Mouse (Mus musculus) Patski (cell line): ENCODE measurements around the gene Gucy2c. TPM values are rescaled to one million over a fixed set of nuclear protein-coding genes. Genes with fewer than 3 reads are reported as not detected.

Experiments
- ATAC-seq: fragments of 100-300 bp; one replicate; pipeline ENCODE4 v1.8.0; 2021
- CTCF ChIA-PET: fragments of 350-600 bp; sonication (Branson Sonifier 250); formaldehyde crosslinking; loops from one replicate; lab custom pipeline; 2022; ENCODE audit warnings: inconsistent platforms; lab: Charles Lee
- POLR2A ChIA-PET: fragments of 350-600 bp; sonication (Branson Sonifier 250); formaldehyde crosslinking; loops from one replicate; lab custom pipeline; 2022; ENCODE audit warnings: antibody characterized with exemption, inconsistent platforms; lab: Charles Lee
- DNase-seq: peaks from one replicate; pipeline ENCODE4 v3.0.0-alpha.2; 2011; ENCODE audit warnings: low read depth, low spot score
- H3K27me3 ChIP-seq: fragments of 371-371 bp; one replicate; pipeline ENCODE4 v1.5.1; 2021
- CTCF ChIP-seq: fragments of 100-300 bp; IDR thresholded peaks from one replicate; pipeline ENCODE4 v1.5.1; 2021
- in situ Hi-C: fragments of 300-500 bp; cut with MboI; formaldehyde crosslinking; loops from 3 replicates; pipeline ENCODE4 v1.11.1; 2018; ENCODE audit warnings: low pct_unique_long_range_greater_than_20kb, mixed read lengths
- polyA plus RNA-seq: library from polyadenylated mRNA; unstranded; gene quantifications from one replicate; pipeline ENCODE4 v1.2.3, GENCODE M21; 2021

Gucy2c gene
- polyA plus RNA-seq, 1 experiment from 2014 or later: 0.01 TPM

DNA sequence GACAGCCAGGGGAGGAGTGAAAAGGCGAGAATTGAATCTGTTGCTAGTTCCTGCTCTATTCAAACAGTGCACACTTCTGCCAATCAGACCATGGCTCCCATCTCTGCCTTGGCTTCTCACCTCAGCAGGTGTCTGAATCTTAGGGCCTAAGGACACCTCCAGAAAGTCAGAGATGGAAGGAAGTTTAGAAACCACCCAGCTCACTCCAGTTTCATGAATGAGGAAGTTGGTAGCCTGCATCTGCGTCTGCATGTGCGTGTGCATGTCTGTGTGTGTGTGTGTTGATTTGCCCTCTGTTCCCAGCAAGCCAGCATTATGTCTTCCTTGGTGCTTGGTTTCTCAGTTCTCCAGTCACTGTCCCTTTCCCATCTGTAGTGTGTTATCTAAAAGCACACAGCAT, 67.5 kb downstream of the Gucy2c start:
- H3K27me3 ChIP-seq: no peaks in the 10 kb centered on the region
- ChIA-PET POLR2A (no interaction called here), CTCF (interaction anchor here (1.6 kb wide), 1 partner anchor 93 kb away, joined by 4 read pairs; no protein-coding TSS in a partner anchor)
- no peak for ATAC-seq
- no peak for DNase-seq
- TF ChIP-seq CTCF: no peak
- in situ Hi-C loops: no loop called here

DNA sequence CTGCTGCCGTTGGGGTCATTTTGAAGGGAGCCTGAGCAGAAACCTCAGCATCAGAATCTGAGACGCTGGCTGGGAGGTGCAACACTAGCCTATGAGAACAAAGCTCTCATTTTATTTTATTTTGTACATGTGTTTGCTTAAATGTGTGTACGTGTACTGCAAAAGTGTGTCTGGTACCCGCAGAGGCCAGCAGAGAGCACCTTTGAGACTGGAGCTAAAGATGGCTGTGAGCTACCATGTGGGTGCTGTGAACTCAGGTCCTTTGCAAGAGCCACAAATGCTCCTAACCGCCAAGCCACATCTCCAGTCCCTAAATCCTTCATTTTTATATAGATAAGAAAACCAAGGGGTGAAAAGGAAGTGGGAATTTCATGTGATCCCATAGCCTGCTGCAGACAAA, 71.2 kb downstream of the Gucy2c start:
- no peak for TF ChIP-seq CTCF
- no peak for ATAC-seq
- no peaks in the 10 kb centered on the region for H3K27me3 ChIP-seq
- in situ Hi-C loops: no loop called here
- CTCF ChIA-PET: interaction anchor here (1.9 kb wide), 1 partner anchor 12 kb away, joined by 5 read pairs; no protein-coding TSS in a partner anchor
- POLR2A ChIA-PET: no interaction called here
- DNase-seq: no peak

DNA sequence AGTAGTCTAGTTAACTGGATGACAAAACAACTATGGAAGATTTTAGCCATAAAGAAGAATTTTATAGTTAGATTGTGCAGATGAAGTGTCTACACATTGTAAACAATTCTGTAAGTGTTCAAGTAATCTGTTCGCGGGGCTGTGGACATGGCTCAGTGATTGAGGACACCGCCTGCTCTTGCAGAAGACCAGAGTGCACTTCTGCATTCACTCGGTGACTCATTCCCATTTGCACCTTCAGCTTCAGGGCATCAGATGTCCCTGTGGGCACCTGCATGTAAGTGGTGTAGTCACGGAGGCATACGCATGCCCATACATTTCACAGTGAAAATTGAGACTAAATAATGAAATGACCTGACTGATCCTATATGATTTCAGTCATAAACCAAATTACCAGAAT, 73.0 kb downstream of the Gucy2c start:
- DNase-seq (no peak), ATAC-seq (peak; percentile 79)
- TF ChIP-seq CTCF: no peak
- H3K27me3 ChIP-seq: no peaks in the 10 kb centered on the region
- in situ Hi-C loops: no loop called here
- CTCF ChIA-PET: interaction anchor here (0.6 to 1.9 kb wide), 3 partner anchors 13 to 88 kb away, joined by 3 to 5 read pairs (median 4); no protein-coding TSS in a partner anchor
- POLR2A ChIA-PET: no interaction called here

- no peak for TF ChIP-seq CTCF
- CTCF ChIA-PET: interaction anchor here (1.2 kb wide), 1 partner anchor 42 kb away, joined by 3 read pairs; no protein-coding TSS in a partner anchor
- POLR2A ChIA-PET: no interaction called here
- ATAC-seq (no peak), DNase-seq (no peak)
- no peaks in the 10 kb centered on the region for H3K27me3 ChIP-seq
- in situ Hi-C loops: no loop called here
Observed at GRCm38 (mm10) chr6:136701878-136702277, 79.7 kb downstream of the Gucy2c start.

DNA sequence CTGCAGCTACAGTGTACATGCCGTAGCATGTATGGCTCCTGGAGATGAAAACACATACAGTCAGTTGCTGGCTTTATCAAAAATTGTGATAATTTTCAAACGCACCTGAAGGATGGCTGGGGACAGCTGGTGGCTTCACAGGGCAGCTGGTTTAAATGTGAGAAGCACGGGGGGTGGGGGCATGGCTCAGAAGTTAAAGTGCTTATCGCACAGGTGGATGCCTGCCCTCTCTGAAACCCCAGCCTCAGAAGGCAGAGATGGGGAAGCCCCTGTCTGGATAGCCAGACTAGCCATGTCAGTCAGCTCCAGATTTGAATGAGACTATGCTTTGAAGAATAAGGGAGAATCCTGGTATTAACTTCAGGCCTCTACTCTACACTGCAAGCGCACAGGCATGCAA, 80.4 kb downstream of the Gucy2c start:
- DNase-seq (no peak), ATAC-seq (no peak)
- no peak for TF ChIP-seq CTCF
- H3K27me3 ChIP-seq: no peaks in the 10 kb centered on the region
- in situ Hi-C loops: no loop called here
- ChIA-PET POLR2A (no interaction called here), CTCF (no interaction called here)

DNA sequence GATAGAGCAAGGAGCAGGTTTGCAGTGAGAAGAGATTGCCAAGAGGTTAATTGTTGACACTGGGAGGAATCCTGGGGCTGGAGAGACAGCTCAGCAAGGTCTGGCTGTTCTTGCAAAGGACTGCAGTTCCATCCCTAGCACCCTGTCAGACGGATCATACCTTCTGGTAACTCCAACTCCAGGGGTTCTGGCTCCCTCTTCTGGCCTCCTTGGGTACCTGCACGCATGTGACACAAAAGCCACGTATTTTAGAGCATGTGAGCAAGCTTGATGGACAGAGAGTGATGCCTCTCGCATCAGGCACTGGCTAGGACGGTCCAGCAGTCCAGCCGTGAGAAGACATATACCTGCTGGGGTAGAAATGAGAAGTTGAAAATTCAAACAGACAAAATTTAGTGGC, 90.3 kb downstream of the Gucy2c start:
- DNase-seq: no peak
- no peaks in the 10 kb centered on the region for H3K27me3 ChIP-seq
- ATAC-seq: no peak
- TF ChIP-seq CTCF: no peak
- ChIA-PET CTCF (no interaction called here), POLR2A (no interaction called here)
- in situ Hi-C loops: no loop called here

DNA sequence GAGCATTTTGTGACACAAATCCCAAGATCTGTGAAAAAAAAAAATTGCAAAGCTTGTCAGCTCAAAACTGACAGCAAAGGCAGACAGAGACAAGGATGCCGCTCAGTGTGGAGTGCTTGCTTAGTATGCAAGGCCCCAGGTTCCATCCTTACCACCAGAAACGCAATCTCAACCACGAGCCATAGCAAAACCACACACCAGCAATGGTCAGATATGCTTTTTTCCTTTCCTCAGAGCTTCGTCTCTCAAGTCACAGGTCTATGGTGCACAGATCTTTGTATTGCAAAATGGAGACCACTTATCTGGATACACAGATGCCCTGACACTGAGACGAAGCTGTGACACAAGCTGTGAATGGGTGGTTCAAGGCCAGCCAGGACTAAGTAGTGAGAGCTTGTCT, 91.0 kb downstream of the Gucy2c start:
- ATAC-seq (no peak), DNase-seq (no peak)
- no peak for TF ChIP-seq CTCF
- CTCF ChIA-PET: no interaction called here
- in situ Hi-C loops: no loop called here
- H3K27me3 ChIP-seq: no peaks in the 10 kb centered on the region
- POLR2A ChIA-PET: no interaction called here

- no peaks in the 10 kb centered on the region for H3K27me3 ChIP-seq
- CTCF ChIA-PET: no interaction called here
- POLR2A ChIA-PET: interaction anchor here (0.8 kb wide), 1 partner anchor 1521 kb away, joined by 3 read pairs; no protein-coding TSS in a partner anchor
- no peak for ATAC-seq
- DNase-seq: no peak
- no peak for TF ChIP-seq CTCF
- in situ Hi-C loops: no loop called here
Observed at GRCm38 (mm10) chr6:136689790-136690413, 91.7 kb downstream of the Gucy2c start.

GRCm38 (mm10) chr6:136685433-136685832, 96.1 kb downstream of the Gucy2c start:
- ATAC-seq (no peak), DNase-seq (no peak)
- ChIA-PET POLR2A (no interaction called here), CTCF (no interaction called here)
- no peaks in the 10 kb centered on the region for H3K27me3 ChIP-seq
- no peak for TF ChIP-seq CTCF
- in situ Hi-C loops: no loop called here

DNA sequence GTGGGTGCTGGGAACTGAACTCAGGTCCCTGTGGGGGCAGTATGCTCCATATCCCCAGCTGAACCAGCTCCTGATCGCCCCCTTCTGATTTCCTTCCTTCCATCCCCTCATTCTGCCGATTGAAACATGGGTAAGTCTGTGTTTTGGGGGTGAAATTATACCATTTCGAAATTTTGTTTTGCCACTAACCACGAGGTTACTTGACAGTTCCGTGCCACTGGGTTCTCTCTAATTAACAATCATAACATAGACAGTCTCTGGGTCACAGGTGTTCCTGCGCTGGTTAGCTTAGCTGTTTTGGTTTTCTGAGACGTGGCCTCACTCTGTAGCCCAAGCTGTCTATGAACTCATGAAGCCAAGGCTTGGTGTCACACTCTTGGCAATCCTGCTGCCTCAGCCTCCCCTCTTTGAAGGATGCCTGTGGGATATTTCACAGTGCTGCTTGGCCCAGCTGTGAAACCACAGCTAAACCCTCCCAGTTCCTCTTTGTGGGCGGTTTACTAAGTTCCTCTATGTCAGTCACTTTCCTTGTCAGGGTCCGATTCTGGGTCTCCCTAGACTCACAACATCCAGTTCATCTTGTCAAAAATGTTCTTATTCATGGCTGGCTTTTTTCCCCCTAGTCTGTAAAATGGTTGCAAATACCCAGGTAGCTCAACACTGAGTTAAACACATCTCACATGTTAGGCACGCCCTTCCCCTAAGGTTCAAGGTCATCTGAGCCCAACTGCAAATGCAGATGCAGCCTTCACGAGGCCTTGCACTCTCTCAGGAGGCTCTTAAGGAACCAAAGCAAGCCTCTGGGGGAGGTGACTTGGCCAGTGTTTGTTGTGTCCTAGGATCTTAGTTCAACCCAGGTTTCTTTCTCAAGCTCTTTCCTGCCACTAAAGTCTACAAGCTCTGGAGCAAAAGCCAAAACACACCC, 97.9 kb downstream of the Gucy2c start:
- POLR2A ChIA-PET: no interaction called here
- H3K27me3 ChIP-seq: no peaks in the 10 kb centered on the region
- DNase-seq (no peak), ATAC-seq (no peak)
- CTCF ChIA-PET: no interaction called here
- TF ChIP-seq CTCF: no peak
- in situ Hi-C loops: no loop called here

DNA sequence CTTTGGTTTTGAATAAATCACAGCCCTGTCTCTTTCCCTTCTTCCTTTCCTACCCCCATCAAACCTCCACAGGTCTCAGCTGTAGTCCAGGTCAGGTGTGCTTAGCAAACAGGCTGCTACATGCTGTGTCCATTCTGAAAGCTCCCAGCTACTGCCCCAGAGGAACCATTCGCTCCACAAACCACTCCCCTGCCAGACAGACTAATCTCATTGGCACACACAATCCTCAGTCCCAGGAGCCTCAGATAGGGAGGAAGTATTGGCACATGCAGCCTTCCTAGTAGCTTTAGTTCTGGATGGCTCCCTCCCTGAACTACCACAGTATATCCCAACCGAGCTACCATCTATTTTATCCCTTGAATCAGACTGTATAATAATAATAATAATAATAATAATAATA, 102.2 kb downstream of the Gucy2c start:
- in situ Hi-C loops: no loop called here
- DNase-seq (no peak), ATAC-seq (no peak)
- no peak for TF ChIP-seq CTCF
- no peaks in the 10 kb centered on the region for H3K27me3 ChIP-seq
- ChIA-PET POLR2A (no interaction called here), CTCF (interaction anchor here (1.0 to 1.2 kb wide), 2 partner anchors 58 to 70 kb away, joined by 3 to 4 read pairs; no protein-coding TSS in a partner anchor)
